Mouse (Mus musculus): ENCODE measurements around the gene Lsp1. TPM values are rescaled to one million over a fixed set of nuclear protein-coding genes. Genes with fewer than 3 reads are reported as not detected.

Lsp1 gene
- polyA plus RNA-seq (2015; fragmentation: Nextera tagmentation; extraction: Ambion mirVana): 21.6 and 26.2 TPM in 2 replicates

- H3K4me1 ChIP-seq (ENCODE audit: control insufficient read depth, low read depth, low read length): no peaks in the 10 kb centered on the region; the same call in 1 of the 2 replicates
- ATAC-seq (ENCODE audit: low read depth): no peak
- no peaks in the 10 kb centered on the region for H3K27me3 ChIP-seq (ENCODE audit: control insufficient read depth, insufficient read depth, low read depth, low read length)
- no peak within 1 kb of the TSS for H3K4me2 ChIP-seq (ENCODE audit: low read depth, low read length)
- no peak within 1 kb of the TSS for H3K9ac ChIP-seq (ENCODE audit: low read depth, low read length)
- 44% methylated on average over 7 of the region's 7 CpGs for WGBS (ENCODE audit: insufficient replicate concordance)
- H3K4me3 ChIP-seq (ENCODE audit: low read depth, low read length): peak within 1 kb of the TSS; percentile 41
- peak within 1 kb of the TSS; percentile 9 for H3K27ac ChIP-seq (ENCODE audit: low read length)
- no peaks in the 10 kb centered on the region for H3K36me3 ChIP-seq (ENCODE audit: control insufficient read depth, insufficient read depth)
- H3K9me3 ChIP-seq (replicated peaks; ENCODE audit: control insufficient read depth, low read length): no peaks in the 10 kb centered on the region
These were observed at the start of gene Lsp1 for GRCm38 (mm10) chr7:142460636-142461077. TSS of gene Lsp1 (plus strand) at chr7:142460809.

- WGBS (ENCODE audit: insufficient replicate concordance): 33% methylated on average over 6 of the region's 6 CpGs
- Histone ChIP-seq H3K9me3 (replicated peaks; ENCODE audit: control insufficient read depth, low read length) (no peaks in the 10 kb centered on the region), H3K27ac (ENCODE audit: low read length) (no peak overlapping the region), H3K4me1 (ENCODE audit: control insufficient read depth, low read depth, low read length) (peaks cover 14% of the 10 kb centered on the region), H3K4me2 (ENCODE audit: low read depth, low read length) (no peak overlapping the region), H3K4me3 (ENCODE audit: low read depth, low read length) (no peak overlapping the region), H3K27me3 (ENCODE audit: control insufficient read depth, insufficient read depth, low read depth, low read length) (no peaks in the 10 kb centered on the region), H3K36me3 (ENCODE audit: control insufficient read depth, insufficient read depth) (no peaks in the 10 kb centered on the region), H3K9ac (ENCODE audit: low read depth, low read length) (no peak overlapping the region)
- ATAC-seq (ENCODE audit: low read depth): peak; percentile 84
These were observed 47.3 kb upstream of the Lsp1 start for GRCm38 (mm10) chr7:142413285-142413684.

- Histone ChIP-seq H3K27me3 (ENCODE audit: control insufficient read depth, insufficient read depth, low read depth, low read length) (no peaks in the 10 kb centered on the region), H3K9me3 (replicated peaks; ENCODE audit: control insufficient read depth, low read length) (no peaks in the 10 kb centered on the region), H3K9ac (ENCODE audit: low read depth, low read length) (no peak overlapping the region), H3K4me2 (ENCODE audit: low read depth, low read length) (no peak overlapping the region), H3K36me3 (ENCODE audit: control insufficient read depth, insufficient read depth) (no peaks in the 10 kb centered on the region), H3K4me1 (ENCODE audit: control insufficient read depth, low read depth, low read length) (peaks cover 23% of the 10 kb centered on the region), H3K4me3 (ENCODE audit: low read depth, low read length) (no peak overlapping the region), H3K27ac (ENCODE audit: low read length) (no peak overlapping the region)
- WGBS (ENCODE audit: insufficient replicate concordance): 51% methylated on average over 4 of the region's 4 CpGs
- ATAC-seq (ENCODE audit: low read depth): no peak
These were observed 45.3 kb upstream of the Lsp1 start for GRCm38 (mm10) chr7:142415314-142415713.

DNA sequence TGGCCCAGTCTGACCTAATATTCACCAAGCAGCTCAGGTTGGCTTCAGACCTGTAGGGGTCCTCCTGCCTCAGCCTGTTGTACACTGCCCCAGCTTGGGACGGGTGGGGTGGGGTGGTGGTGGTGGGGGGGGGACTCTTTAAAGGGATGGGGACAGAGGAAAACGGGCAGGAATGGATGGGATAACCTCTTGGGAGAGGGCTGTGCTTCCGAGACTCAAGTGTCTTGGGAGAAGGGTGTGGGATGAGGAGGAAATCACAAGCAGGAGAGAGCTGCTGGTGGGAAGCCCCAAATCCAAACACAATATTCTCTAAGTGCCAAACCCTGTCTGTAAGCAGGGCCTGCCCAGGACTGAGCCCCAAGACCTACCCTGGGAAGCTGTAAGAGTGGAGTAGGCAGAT is 44.4 kb upstream of the Lsp1 start:
- ATAC-seq (ENCODE audit: low read depth): no peak
- 79% methylated on average over 3 of the region's 3 CpGs for WGBS (ENCODE audit: insufficient replicate concordance)
- Histone ChIP-seq H3K27me3 (ENCODE audit: control insufficient read depth, insufficient read depth, low read depth, low read length) (no peaks in the 10 kb centered on the region), H3K36me3 (ENCODE audit: control insufficient read depth, insufficient read depth) (no peaks in the 10 kb centered on the region), H3K4me3 (ENCODE audit: low read depth, low read length) (no peak overlapping the region), H3K9me3 (replicated peaks; ENCODE audit: control insufficient read depth, low read length) (no peaks in the 10 kb centered on the region), H3K4me2 (ENCODE audit: low read depth, low read length) (no peak overlapping the region), H3K27ac (ENCODE audit: low read length) (no peak overlapping the region), H3K9ac (ENCODE audit: low read depth, low read length) (no peak overlapping the region), H3K4me1 (ENCODE audit: control insufficient read depth, low read depth, low read length) (peaks cover 32% of the 10 kb centered on the region)

DNA sequence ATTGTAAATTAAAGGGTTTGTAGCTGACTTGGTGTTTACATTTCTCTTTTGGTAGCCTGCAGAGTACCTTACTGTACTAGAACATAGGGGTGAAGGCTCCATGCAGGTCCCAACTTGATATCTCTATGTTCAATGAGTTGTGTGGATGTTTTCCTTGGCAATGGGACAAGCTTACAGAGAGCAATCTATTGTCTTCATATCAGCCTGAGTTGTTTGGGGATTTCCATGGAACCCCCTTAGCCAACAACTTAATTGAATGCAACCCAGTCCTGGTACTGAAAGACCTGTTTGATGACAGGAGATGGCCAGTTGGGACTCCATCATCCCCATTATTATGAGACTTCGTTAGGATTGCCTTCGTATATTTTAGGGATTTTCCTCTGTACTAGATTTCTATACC is 42.6 kb upstream of the Lsp1 start:
- H3K36me3 ChIP-seq (ENCODE audit: control insufficient read depth, insufficient read depth): no peaks in the 10 kb centered on the region
- WGBS (ENCODE audit: insufficient replicate concordance): 94% methylated on average over 2 of the region's 2 CpGs
- H3K4me1 ChIP-seq (ENCODE audit: control insufficient read depth, low read depth, low read length): peaks cover 42% of the 10 kb centered on the region
- H3K4me3 ChIP-seq (ENCODE audit: low read depth, low read length): no peak overlapping the region
- peak overlapping the region; percentile 13; the same call in 1 of the 2 replicates for H3K27ac ChIP-seq (ENCODE audit: low read length)
- no peaks in the 10 kb centered on the region for H3K9me3 ChIP-seq (replicated peaks; ENCODE audit: control insufficient read depth, low read length)
- no peaks in the 10 kb centered on the region for H3K27me3 ChIP-seq (ENCODE audit: control insufficient read depth, insufficient read depth, low read depth, low read length)
- no peak for ATAC-seq (ENCODE audit: low read depth)
- H3K9ac ChIP-seq (ENCODE audit: low read depth, low read length): no peak overlapping the region
- no peak overlapping the region for H3K4me2 ChIP-seq (ENCODE audit: low read depth, low read length)

GRCm38 (mm10) chr7:142418679-142419078 is 41.9 kb upstream of the Lsp1 start:
- H3K4me1 ChIP-seq (ENCODE audit: control insufficient read depth, low read depth, low read length): peaks cover 36% of the 10 kb centered on the region
- H3K36me3 ChIP-seq (ENCODE audit: control insufficient read depth, insufficient read depth): no peaks in the 10 kb centered on the region
- no peak overlapping the region for H3K4me2 ChIP-seq (ENCODE audit: low read depth, low read length)
- H3K4me3 ChIP-seq (ENCODE audit: low read depth, low read length): no peak overlapping the region
- no peak overlapping the region for H3K9ac ChIP-seq (ENCODE audit: low read depth, low read length)
- no peaks in the 10 kb centered on the region for H3K27me3 ChIP-seq (ENCODE audit: control insufficient read depth, insufficient read depth, low read depth, low read length)
- 93% methylated on average over 8 of the region's 8 CpGs for WGBS (ENCODE audit: insufficient replicate concordance)
- ATAC-seq (ENCODE audit: low read depth): no peak
- H3K27ac ChIP-seq (ENCODE audit: low read length): peak overlapping the region; percentile 93; the same call in 1 of the 2 replicates
- H3K9me3 ChIP-seq (replicated peaks; ENCODE audit: control insufficient read depth, low read length): no peaks in the 10 kb centered on the region

- no peaks in the 10 kb centered on the region for H3K36me3 ChIP-seq (ENCODE audit: control insufficient read depth, insufficient read depth)
- H3K4me1 ChIP-seq (ENCODE audit: control insufficient read depth, low read depth, low read length): peaks cover 36% of the 10 kb centered on the region
- peak; percentile 91 for ATAC-seq (ENCODE audit: low read depth)
- H3K9ac ChIP-seq (ENCODE audit: low read depth, low read length): peak overlapping the region; percentile 56
- no peaks in the 10 kb centered on the region for H3K9me3 ChIP-seq (replicated peaks; ENCODE audit: control insufficient read depth, low read length)
- WGBS (ENCODE audit: insufficient replicate concordance): 18% methylated on average over 5 of the region's 5 CpGs
- peak overlapping the region; percentile 27 for H3K4me3 ChIP-seq (ENCODE audit: low read depth, low read length)
- peak overlapping the region; percentile 50 for H3K4me2 ChIP-seq (ENCODE audit: low read depth, low read length)
- peak overlapping the region; percentile 93 for H3K27ac ChIP-seq (ENCODE audit: low read length)
- no peaks in the 10 kb centered on the region for H3K27me3 ChIP-seq (ENCODE audit: control insufficient read depth, insufficient read depth, low read depth, low read length)
These were observed 40.7 kb upstream of the Lsp1 start for GRCm38 (mm10) chr7:142419887-142420286.

DNA sequence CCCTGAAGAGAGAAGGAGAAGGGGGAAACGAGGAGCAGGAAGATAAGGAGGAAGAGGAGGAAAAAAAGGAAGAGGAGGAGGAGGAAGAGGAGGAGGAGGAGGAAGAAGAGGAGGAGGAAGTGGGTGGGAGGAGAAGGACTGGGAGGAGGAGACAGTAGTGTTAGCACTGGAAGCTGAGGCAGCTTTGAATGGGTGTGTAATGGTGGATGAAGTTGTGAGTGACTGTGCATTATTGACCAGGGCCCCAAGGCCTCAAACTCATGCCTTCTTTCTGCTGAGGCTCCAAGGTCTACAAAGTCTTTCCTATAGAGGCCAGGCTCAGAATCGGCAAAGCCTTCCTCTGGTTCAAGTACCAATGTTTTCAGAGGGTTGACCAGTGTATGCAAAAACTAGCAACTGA is 38.8 kb upstream of the Lsp1 start:
- Histone ChIP-seq H3K27ac (ENCODE audit: low read length) (peak overlapping the region; percentile 93), H3K9me3 (replicated peaks; ENCODE audit: control insufficient read depth, low read length) (no peaks in the 10 kb centered on the region), H3K4me1 (ENCODE audit: control insufficient read depth, low read depth, low read length) (peaks cover 36% of the 10 kb centered on the region), H3K4me2 (ENCODE audit: low read depth, low read length) (no peak overlapping the region), H3K9ac (ENCODE audit: low read depth, low read length) (no peak overlapping the region), H3K27me3 (ENCODE audit: control insufficient read depth, insufficient read depth, low read depth, low read length) (no peaks in the 10 kb centered on the region), H3K36me3 (ENCODE audit: control insufficient read depth, insufficient read depth) (no peaks in the 10 kb centered on the region), H3K4me3 (ENCODE audit: low read depth, low read length) (no peak overlapping the region)
- WGBS (ENCODE audit: insufficient replicate concordance): 44% methylated on average over 2 of the region's 2 CpGs
- peak; percentile 68 for ATAC-seq (ENCODE audit: low read depth)

GRCm38 (mm10) chr7:142425641-142426213 is 34.9 kb upstream of the Lsp1 start:
- Histone ChIP-seq H3K9ac (ENCODE audit: low read depth, low read length) (no peak overlapping the region), H3K4me2 (ENCODE audit: low read depth, low read length) (no peak overlapping the region), H3K36me3 (ENCODE audit: control insufficient read depth, insufficient read depth) (no peaks in the 10 kb centered on the region), H3K4me3 (ENCODE audit: low read depth, low read length) (no peak overlapping the region), H3K4me1 (ENCODE audit: control insufficient read depth, low read depth, low read length) (peaks cover 18% of the 10 kb centered on the region), H3K9me3 (replicated peaks; ENCODE audit: control insufficient read depth, low read length) (no peaks in the 10 kb centered on the region), H3K27ac (ENCODE audit: low read length) (no peak overlapping the region), H3K27me3 (ENCODE audit: control insufficient read depth, insufficient read depth, low read depth, low read length) (no peaks in the 10 kb centered on the region)
- no peak for ATAC-seq (ENCODE audit: low read depth)
- 70% methylated on average over 11 of the region's 11 CpGs for WGBS (ENCODE audit: insufficient replicate concordance)
